Mouse (Mus musculus) spleen, adult 2 months (tissue): ENCODE results near the gene BC005537.

Experiments used
- CTCF ChIP-seq: fragments of 200-500 bp; IDR thresholded peaks from 2 replicates; pipeline ENCODE4 v1.5.1; 2011; ENCODE audit warnings: mild to moderate bottlenecking, inconsistent platforms; ENCODE audit not compliant: insufficient read depth, insufficient read length, insufficient replicate concordance; ENCODE audit errors: extremely low read depth
- POLR2A ChIP-seq: fragments of 200-500 bp; IDR thresholded peaks from 2 replicates; pipeline ENCODE4 v1.6.1; 2011; ENCODE audit warnings: low read depth, low read length, inconsistent platforms

GRCm38 (mm10) chr13:24819931-24820330 lies 18.5 kb downstream of the BC005537 start:
- TF ChIP-seq CTCF: no peak
- no peak for TF ChIP-seq POLR2A
